Mouse (Mus musculus) megakaryocyte, embryonic 14.5 days (primary cell): ENCODE measurements around the gene Mad1l1. TPM values are rescaled to one million over a fixed set of nuclear protein-coding genes. Genes with fewer than 3 reads are reported as not detected.

Experiments used
- H3K27me3 ChIP-seq: replicated peaks from 2 replicates; pipeline ENCODE3; 2012; ENCODE audit warnings: inconsistent platforms
- H3K36me3 ChIP-seq: replicated peaks from 2 replicates; pipeline ENCODE3; 2012; ENCODE audit warnings: low read length, inconsistent platforms, mixed read lengths
- H3K4me1 ChIP-seq: 2 replicates; pipeline ENCODE4 v1.6.1; 2012; ENCODE audit warnings: inconsistent platforms
- H3K4me3 ChIP-seq: replicated peaks from 2 replicates; pipeline ENCODE3; 2012; ENCODE audit warnings: moderate library complexity, mild to moderate bottlenecking, inconsistent platforms
- H3K9me3 ChIP-seq: 2 replicates; pipeline ENCODE4 v1.6.1; 2012; ENCODE audit warnings: inconsistent platforms
- FLI1 ChIP-seq: IDR thresholded peaks from 2 replicates; pipeline ENCODE4 v1.6.1; 2012; ENCODE audit warnings: low read length, inconsistent platforms, mixed read lengths
- GATA1 ChIP-seq: IDR thresholded peaks from 3 replicates; pipeline ENCODE4 v1.6.1; 2012; ENCODE audit warnings: mixed read lengths, low read length, inconsistent platforms, borderline replicate concordance
- polyA plus RNA-seq: library from polyadenylated mRNA; stranded (reverse); fragments of >175 nt; gene quantifications from 2 replicates; pipeline ENCODE4 v1.2.3, GENCODE M21; 2012; ENCODE audit warnings: low replicate concordance; ENCODE audit not compliant: insufficient read depth

The Mad1l1 gene
- polyA plus RNA-seq, 1 experiment: 10.3 TPM

GRCm38 (mm10) chr5:140110024-140110423 lies 211.3 kb downstream of the Mad1l1 start:
- TF ChIP-seq FLI1 (no peak), GATA1 (no peak)
- Histone ChIP-seq H3K4me3 (no peak overlapping the region), H3K9me3 (no peaks in the 10 kb centered on the region), H3K36me3 (peaks cover 56% of the 10 kb centered on the region), H3K4me1 (peaks cover 25% of the 10 kb centered on the region), H3K27me3 (no peaks in the 10 kb centered on the region)

- H3K4me3 ChIP-seq: no peak overlapping the region
- H3K9me3 ChIP-seq: no peaks in the 10 kb centered on the region
- no peak for TF ChIP-seq FLI1
- no peak for TF ChIP-seq GATA1
- peaks cover 54% of the 10 kb centered on the region for H3K36me3 ChIP-seq
- peaks cover 23% of the 10 kb centered on the region for H3K4me1 ChIP-seq
- H3K27me3 ChIP-seq: no peaks in the 10 kb centered on the region
Observed at GRCm38 (mm10) chr5:140107907-140108306, 213.4 kb downstream of the Mad1l1 start.

GRCm38 (mm10) chr5:140106051-140106450 lies 215.3 kb downstream of the Mad1l1 start:
- H3K9me3 ChIP-seq: no peaks in the 10 kb centered on the region
- H3K4me3 ChIP-seq: no peak overlapping the region
- peaks cover 44% of the 10 kb centered on the region for H3K36me3 ChIP-seq
- H3K4me1 ChIP-seq: peaks cover 15% of the 10 kb centered on the region
- no peak for TF ChIP-seq FLI1
- TF ChIP-seq GATA1: no peak
- no peaks in the 10 kb centered on the region for H3K27me3 ChIP-seq

GRCm38 (mm10) chr5:140104891-140105290 lies 216.5 kb downstream of the Mad1l1 start:
- H3K27me3 ChIP-seq: no peaks in the 10 kb centered on the region
- TF ChIP-seq FLI1 (no peak), GATA1 (no peak)

GRCm38 (mm10) chr5:140102731-140103130 lies 218.6 kb downstream of the Mad1l1 start:
- Histone ChIP-seq H3K4me3 (no peak overlapping the region), H3K36me3 (peaks cover 60% of the 10 kb centered on the region), H3K4me1 (peaks cover 3% of the 10 kb centered on the region; the same call in 1 of the 2 replicates), H3K9me3 (no peaks in the 10 kb centered on the region), H3K27me3 (no peaks in the 10 kb centered on the region)
- TF ChIP-seq GATA1 (no peak), FLI1 (no peak)

More at GRCm38 (mm10) chr5:140104891-140105290, 216.5 kb downstream of the Mad1l1 start:
- Histone ChIP-seq H3K4me3 (no peak overlapping the region), H3K36me3 (peaks cover 49% of the 10 kb centered on the region), H3K9me3 (no peaks in the 10 kb centered on the region), H3K4me1 (peaks cover 5% of the 10 kb centered on the region; the same call in 1 of the 2 replicates)

- Histone ChIP-seq H3K27me3 (no peaks in the 10 kb centered on the region), H3K4me1 (no peaks in the 10 kb centered on the region), H3K4me3 (no peak overlapping the region), H3K36me3 (peaks cover 60% of the 10 kb centered on the region), H3K9me3 (no peaks in the 10 kb centered on the region)
- TF ChIP-seq FLI1 (no peak), GATA1 (no peak)
Observed at GRCm38 (mm10) chr5:140101409-140102009, 219.8 kb downstream of the Mad1l1 start.

GRCm38 (mm10) chr5:140098711-140099110 lies 222.6 kb downstream of the Mad1l1 start:
- Histone ChIP-seq H3K9me3 (no peaks in the 10 kb centered on the region), H3K36me3 (peaks cover 57% of the 10 kb centered on the region), H3K27me3 (no peaks in the 10 kb centered on the region), H3K4me1 (no peaks in the 10 kb centered on the region), H3K4me3 (no peak overlapping the region)
- no peak for TF ChIP-seq GATA1
- no peak for TF ChIP-seq FLI1

GRCm38 (mm10) chr5:140095203-140095602 lies 226.1 kb downstream of the Mad1l1 start:
- Histone ChIP-seq H3K4me3 (no peak overlapping the region), H3K27me3 (no peaks in the 10 kb centered on the region), H3K36me3 (peaks cover 61% of the 10 kb centered on the region), H3K4me1 (no peaks in the 10 kb centered on the region), H3K9me3 (no peaks in the 10 kb centered on the region)
- TF ChIP-seq FLI1 (no peak), GATA1 (no peak)

- Histone ChIP-seq H3K4me3 (no peak overlapping the region), H3K36me3 (peaks cover 54% of the 10 kb centered on the region)
Observed at GRCm38 (mm10) chr5:140093489-140093888, 227.9 kb downstream of the Mad1l1 start.

GRCm38 (mm10) chr5:140091601-140092000 lies 229.8 kb downstream of the Mad1l1 start:
- Histone ChIP-seq H3K4me3 (no peak overlapping the region), H3K9me3 (no peaks in the 10 kb centered on the region), H3K36me3 (peaks cover 73% of the 10 kb centered on the region), H3K27me3 (no peaks in the 10 kb centered on the region), H3K4me1 (no peaks in the 10 kb centered on the region)
- TF ChIP-seq FLI1 (no peak), GATA1 (no peak)

More at GRCm38 (mm10) chr5:140093489-140093888, 227.9 kb downstream of the Mad1l1 start:
- Histone ChIP-seq H3K9me3 (no peaks in the 10 kb centered on the region), H3K4me1 (no peaks in the 10 kb centered on the region), H3K27me3 (no peaks in the 10 kb centered on the region)
- TF ChIP-seq GATA1: no peak
- no peak for TF ChIP-seq FLI1

- H3K4me1 ChIP-seq: peaks cover 8% of the 10 kb centered on the region
- TF ChIP-seq GATA1 (no peak), FLI1 (no peak)
- H3K4me3 ChIP-seq: no peak overlapping the region
- H3K27me3 ChIP-seq: no peaks in the 10 kb centered on the region
- H3K36me3 ChIP-seq: peaks cover 77% of the 10 kb centered on the region
- H3K9me3 ChIP-seq: no peaks in the 10 kb centered on the region
Observed at GRCm38 (mm10) chr5:140089263-140089662, 232.1 kb downstream of the Mad1l1 start.
